Mouse (Mus musculus) erythroblast, embryonic 14.5 days (primary cell): ENCODE data around the gene Ldlrad3.

Experiments
- GATA1 ChIP-seq: IDR thresholded peaks from 2 replicates; pipeline ENCODE4 v1.6.1; 2012; ENCODE audit warnings: low read length, inconsistent platforms, mixed read lengths
- TAL1 ChIP-seq: IDR thresholded peaks from 3 replicates; pipeline ENCODE4 v1.6.1; 2012; ENCODE audit warnings: low read length, inconsistent platforms, mixed read lengths

GRCm38 (mm10) chr2:102003776-102004264 is 182.4 kb downstream of the Ldlrad3 start:
- TF ChIP-seq GATA1 = no peak
- TF ChIP-seq TAL1 = no peak
